Comparison of ENCODE assay signal across 15 mouse cellular contexts in the genomic region with DNA sequence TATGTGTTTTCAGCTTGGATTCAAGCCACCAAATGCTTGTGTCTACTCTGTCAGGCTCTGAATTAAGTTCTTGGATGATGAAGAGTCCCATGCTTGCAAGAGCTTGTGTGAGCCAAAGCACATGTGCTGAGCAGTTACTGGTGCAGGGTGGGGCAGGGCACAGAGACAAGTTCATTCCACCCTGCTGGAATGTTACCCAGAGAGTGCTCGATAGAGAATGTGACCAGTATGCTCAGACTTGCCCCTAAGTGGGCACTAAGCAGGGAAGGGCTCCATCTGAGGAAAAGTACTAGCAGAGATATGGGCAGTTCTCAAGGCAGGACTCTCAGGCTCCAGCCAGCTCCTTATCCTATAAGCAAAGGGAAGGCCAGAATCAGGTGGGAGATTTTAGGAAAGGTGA.
"Had no signal": no experiment of that assay in that cellular context is flagged by ENCODE, and none has a peak within 500 bp of the region (broad histone marks: within the 10 kb centered on the region; RNA-seq: fewer than 3 reads in every experiment).

No protein-coding gene starts in this region.

- H3K4me3 ChIP-seq: intestine, embryonic 15.5 days; kidney, embryonic 15.5 days; limb, embryonic 12.5 days; limb, embryonic 15.5 days had no signal

- DNase-seq: kidney, adult 11 months; kidney, adult 8-10 months; kidney, postnatal 10 days; kidney, postnatal 4 days; left cerebral cortex, postnatal 4 days; liver, postnatal 0 days; midbrain, embryonic 14.5 days; thymus, postnatal 36 days had no signal

- ATAC-seq: intestine, embryonic 15.5 days; liver, postnatal 0 days had no signal

- H3K9ac ChIP-seq: intestine, embryonic 15.5 days; kidney, embryonic 15.5 days; limb, embryonic 12.5 days; limb, embryonic 15.5 days; liver, embryonic 14.5 days; liver, postnatal 0 days had no signal

- H3K9me3 ChIP-seq: intestine, embryonic 15.5 days; kidney, embryonic 15.5 days; limb, embryonic 12.5 days; limb, embryonic 15.5 days had no signal

- H3K27ac ChIP-seq: intestine, embryonic 15.5 days; kidney, embryonic 15.5 days; limb, embryonic 12.5 days; limb, embryonic 15.5 days; liver, embryonic 14.5 days had no signal

- H3K27me3 ChIP-seq: intestine, embryonic 15.5 days; limb, embryonic 12.5 days had no signal

- H3K4me1 ChIP-seq: intestine, embryonic 15.5 days; kidney, embryonic 15.5 days; limb, embryonic 15.5 days had no signal

- H3K36me3 ChIP-seq: intestine, embryonic 15.5 days; kidney, embryonic 15.5 days; limb, embryonic 12.5 days; limb, embryonic 15.5 days had no signal

- H3K4me2 ChIP-seq: intestine, embryonic 15.5 days; kidney, embryonic 15.5 days; limb, embryonic 12.5 days; limb, embryonic 15.5 days; liver, embryonic 11.5 days; midbrain, embryonic 11.5 days had no signal
